Mouse (Mus musculus) retina, postnatal 7 days (tissue): ENCODE measurements at regions not wholly inside any gene's neighbourhood (a gene's known extent, or its start where the extent isn't known, plus 50 kb on each side); places are given as distances from the start of the nearest gene placed in this dataset.

Experiments used
- DNase-seq: peaks from one replicate; pipeline ENCODE4 v3.0.0-alpha.2; 2012; ENCODE audit warnings: low read depth, low spot score

DNA sequence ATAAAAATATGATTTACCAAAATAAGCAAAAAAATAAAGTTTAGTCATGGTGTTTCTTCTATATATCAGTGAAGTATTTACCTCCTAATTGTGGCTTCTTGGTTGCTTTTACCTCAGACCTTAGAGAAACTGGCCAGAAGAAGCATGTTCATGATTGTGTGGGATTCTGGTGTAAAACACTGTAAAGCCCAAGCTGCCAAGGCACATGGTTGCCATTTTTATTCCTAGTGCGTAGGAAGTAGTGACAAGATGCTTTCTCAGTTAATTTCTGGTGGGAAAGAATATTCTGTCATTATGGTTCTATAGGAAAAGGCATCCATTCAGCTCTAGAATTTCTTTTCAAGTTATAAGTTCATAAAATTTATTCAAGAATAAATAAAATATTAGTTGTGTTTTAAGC lies 805.2 kb downstream of the Olfm4 start:
- no peak for DNase-seq

DNA sequence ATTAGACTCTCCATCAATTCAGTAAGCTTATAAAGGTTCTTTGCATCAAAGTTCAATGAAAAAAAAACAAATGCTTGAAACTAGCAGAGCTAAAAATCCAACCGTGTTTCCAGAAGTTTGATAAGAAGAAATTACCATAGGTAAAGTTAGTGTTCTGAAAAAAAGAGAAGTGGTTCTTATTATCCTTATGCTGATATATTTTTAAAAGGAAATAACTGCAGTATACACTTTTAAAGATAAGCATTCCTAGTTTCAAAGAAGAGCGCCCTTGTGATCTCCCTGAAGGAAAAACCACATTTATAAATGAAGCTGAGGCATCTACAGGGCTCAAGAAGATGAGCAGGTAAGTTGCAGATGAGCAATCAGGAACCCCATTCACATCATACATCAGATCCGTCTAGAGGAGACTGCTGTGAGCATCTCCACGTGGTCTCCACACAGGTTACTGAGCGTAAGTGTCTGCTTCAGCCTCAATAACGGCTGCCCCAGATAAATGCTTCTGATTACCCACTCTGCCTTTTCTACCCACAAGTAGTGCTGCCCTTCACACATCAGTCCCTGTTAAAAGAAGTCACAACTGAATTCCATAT lies 815.6 kb downstream of the Olfm4 start:
- DNase-seq: no peak

DNA sequence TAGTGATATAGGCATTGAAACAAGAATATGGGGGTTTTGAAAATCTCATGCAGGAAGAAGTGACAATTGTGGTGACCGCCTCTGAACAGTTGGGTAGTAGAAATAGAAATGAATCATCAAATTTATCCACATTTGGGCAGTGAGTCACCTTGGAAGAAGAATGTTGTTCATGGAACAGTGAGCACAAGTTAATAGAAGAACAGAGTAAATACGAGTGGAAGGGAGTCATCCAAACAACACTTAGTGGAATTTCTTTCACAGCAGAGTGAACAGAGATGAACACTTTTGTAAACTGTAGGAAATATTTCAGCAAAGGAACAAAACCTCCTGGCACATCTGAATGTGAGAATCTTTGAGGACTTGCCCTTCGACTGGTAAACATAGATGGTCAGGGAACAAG lies 846.6 kb downstream of the Olfm4 start:
- DNase-seq: no peak

DNA sequence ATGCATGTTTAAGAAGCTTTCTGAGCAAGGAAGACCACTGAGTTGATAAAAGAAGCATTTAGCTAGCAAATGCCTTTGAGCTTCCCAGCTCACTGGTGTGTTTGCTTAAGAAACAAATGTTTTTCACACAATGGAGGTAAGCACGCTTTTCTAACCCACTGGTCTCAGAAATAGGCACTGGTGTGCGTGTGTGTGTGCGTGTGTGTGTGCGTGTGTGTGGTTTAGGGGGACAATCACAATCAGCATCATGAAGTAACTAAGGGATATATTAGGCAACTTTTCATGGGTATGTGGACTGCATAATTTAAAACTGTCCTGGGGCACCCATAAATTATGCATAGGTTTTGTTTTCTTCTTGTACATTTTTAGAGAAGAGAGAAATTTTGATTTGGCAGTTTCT lies 860.7 kb downstream of the Olfm4 start:
- no peak for DNase-seq

DNA sequence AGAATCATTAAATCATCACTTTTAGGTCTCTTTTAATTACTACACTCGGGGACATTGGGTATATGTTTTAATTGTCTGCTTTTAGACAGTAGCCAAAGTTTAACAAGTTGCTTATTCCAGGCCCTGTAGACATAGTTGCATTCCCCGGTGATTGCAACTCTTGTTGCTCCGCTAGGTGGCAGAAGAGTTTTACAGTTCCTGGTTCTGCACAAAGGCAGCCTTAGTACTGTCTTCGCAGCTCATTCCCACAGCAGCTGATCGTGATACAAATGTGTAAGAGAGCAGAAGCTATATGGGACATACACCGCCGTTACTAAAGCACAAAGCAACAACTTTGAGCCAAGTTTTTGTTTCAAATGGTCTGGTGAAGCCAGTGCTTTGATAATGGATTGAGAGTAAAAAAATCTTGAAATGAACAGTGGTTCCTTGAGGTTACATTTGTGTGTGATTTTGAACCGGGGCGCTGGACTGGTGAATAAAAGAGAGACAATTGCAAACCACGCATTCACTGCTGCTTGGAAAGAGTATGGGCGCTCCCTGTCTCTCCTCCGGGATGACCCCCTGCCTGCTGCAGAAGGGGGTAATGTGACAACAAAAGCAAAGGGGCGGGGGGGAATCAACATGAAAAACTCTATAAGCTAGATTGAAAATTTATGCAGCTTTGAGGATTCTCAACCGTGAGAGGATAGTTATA lies 861.8 kb downstream of the Olfm4 start:
- DNase-seq: peak; percentile 64

DNA sequence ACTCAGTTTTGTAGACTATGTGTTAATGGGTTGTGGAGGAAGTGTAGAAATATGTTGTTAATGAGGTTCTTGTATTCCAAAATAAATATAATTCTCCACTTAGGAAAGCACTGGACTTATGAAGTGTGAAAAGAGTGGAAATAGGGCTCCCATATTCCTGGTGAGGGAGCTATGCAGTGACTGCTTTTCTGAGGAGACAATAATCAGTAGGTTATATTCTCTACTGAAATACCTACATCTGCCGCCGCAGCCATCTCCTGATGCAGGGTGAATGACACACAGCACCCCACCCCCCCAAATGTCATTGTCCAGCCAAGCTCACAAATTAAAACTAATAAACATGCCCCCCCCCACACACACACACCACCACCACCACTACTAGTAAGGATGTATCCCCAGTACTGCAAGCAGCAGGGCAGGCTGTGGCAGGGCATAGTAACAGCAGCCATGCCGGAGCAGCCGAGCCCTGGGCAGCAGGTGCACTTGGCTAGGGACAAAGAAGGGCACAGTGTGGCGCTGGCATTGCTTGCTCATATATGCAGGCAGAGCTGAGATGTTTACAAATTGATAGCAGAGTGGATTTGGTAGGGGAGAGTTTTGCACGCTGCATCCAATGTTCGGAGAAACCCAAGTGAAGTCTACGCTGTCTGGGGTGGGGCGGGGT lies 862.7 kb downstream of the Olfm4 start:
- no peak for DNase-seq
